Mouse (Mus musculus) myocyte (in vitro differentiated cells): ENCODE data around the gene Lyz2.

Experiments used
- E2F4 ChIP-seq: IDR thresholded peaks from one replicate; pipeline ENCODE4 v1.6.1; 2011; ENCODE audit warnings: mild to moderate bottlenecking, control low read depth, moderate library complexity; ENCODE audit not compliant: insufficient read depth
- MAX ChIP-seq: IDR thresholded peaks from one replicate; pipeline ENCODE4 v1.6.1; 2011; ENCODE audit warnings: low read depth, mild to moderate bottlenecking, control low read depth
- MYOG ChIP-seq, 3 experiments: IDR thresholded peaks; one replicate each; pipeline ENCODE4 v1.6.1; 2011; ENCODE audit warnings: control low read depth in 2 of 3, low read depth in 2 of 3, mild to moderate bottlenecking in 2 of 3; ENCODE audit not compliant: insufficient read length in 2 of 3, control insufficient read depth in 1 of 3, insufficient read depth in 1 of 3
- POLR2A ChIP-seq: IDR thresholded peaks from one replicate; pipeline ENCODE4 v1.6.1; 2011; ENCODE audit warnings: low read depth, mild to moderate bottlenecking, control low read depth, moderate library complexity; ENCODE audit not compliant: insufficient read length
- POLR2AphosphoS2 ChIP-seq: IDR thresholded peaks from one replicate; pipeline ENCODE4 v1.6.1; 2011; ENCODE audit warnings: low read depth, control low read depth; ENCODE audit not compliant: insufficient read length
- REST ChIP-seq: IDR thresholded peaks from one replicate; pipeline ENCODE4 v1.6.1; 2011; ENCODE audit warnings: mild to moderate bottlenecking, control low read depth, moderate library complexity; ENCODE audit not compliant: insufficient read depth, insufficient read length
- SRF ChIP-seq: IDR thresholded peaks from one replicate; pipeline ENCODE4 v1.6.1; 2011; ENCODE audit warnings: low read depth; ENCODE audit not compliant: control insufficient read depth, insufficient read length
- TCF12 ChIP-seq: IDR thresholded peaks from one replicate; pipeline ENCODE4 v1.6.1; 2011; ENCODE audit warnings: mild to moderate bottlenecking, control low read depth; ENCODE audit not compliant: poor library complexity, insufficient read depth, severe bottlenecking
- USF1 ChIP-seq: IDR thresholded peaks from one replicate; pipeline ENCODE4 v1.6.1; 2011; ENCODE audit warnings: low read depth, mild to moderate bottlenecking, control low read depth, moderate library complexity

- TF ChIP-seq POLR2A (no peak), TCF12 (no peak), USF1 (no peak), MAX (no peak), POLR2AphosphoS2 (no peak), E2F4 (no peak), MYOG (IDR thresholded peaks at IDR 0.05; ENCODE audit: control insufficient read depth in 1 of 3, insufficient read depth in 1 of 3, insufficient read length in 2 of 3, low read depth in 2 of 3) (no peak), REST (no peak), SRF (no peak)
Measured at GRCm38 (mm10) chr10:117275681-117276369, 6.3 kb downstream of the Lyz2 start.
